Mouse (Mus musculus) hindbrain, embryonic 10.5 days (tissue): ENCODE data around the gene Hes2. TPM values are rescaled to one million over a fixed set of nuclear protein-coding genes. Genes with fewer than 3 reads are reported as not detected.
A peak's percentile ranks its signal among the peaks of the same experiment; 100 is the strongest.

Experiments used
- DNase-seq: peaks from one replicate; pipeline ENCODE4 v3.0.0-alpha.2; 2017; ENCODE audit warnings: low spot score
- H3K27ac ChIP-seq: fragments of 300-500 bp; sonication (generic); 2 replicates; pipeline ENCODE4 v1.5.1; 2016; ENCODE audit warnings: mild to moderate bottlenecking, moderate library complexity
- H3K27me3 ChIP-seq: fragments of 300-500 bp; sonication (generic); 2 replicates; pipeline ENCODE4 v1.6.1; 2016; ENCODE audit warnings: mild to moderate bottlenecking; ENCODE audit not compliant: poor library complexity, insufficient read depth, severe bottlenecking
- H3K36me3 ChIP-seq: fragments of 300-500 bp; sonication (generic); 2 replicates; pipeline ENCODE4 v1.6.1; 2016; ENCODE audit warnings: mild to moderate bottlenecking, moderate library complexity
- H3K4me1 ChIP-seq: fragments of 300-500 bp; sonication (generic); replicated peaks from 2 replicates; pipeline ENCODE4 v1.6.1; 2016; ENCODE audit warnings: mild to moderate bottlenecking
- H3K4me3 ChIP-seq: fragments of 300-500 bp; sonication (generic); 2 replicates; pipeline ENCODE4 v1.5.1; 2016; ENCODE audit warnings: mild to moderate bottlenecking, moderate library complexity
- H3K9me3 ChIP-seq: fragments of 300-500 bp; sonication (generic); 2 replicates; pipeline ENCODE4 v1.6.1; 2016; ENCODE audit warnings: mild to moderate bottlenecking, moderate library complexity
- WGBS: fragments of 180-500 bp; shearing (Covaris S2); methylation state at CpG from one replicate; pipeline ENCODE4 v1.1.7; 2016; 5-methylcytosine and 5-hydroxymethylcytosine counted together
- polyA plus RNA-seq: library from polyadenylated mRNA; unstranded; fragments of >200 nt; fragmentation: Nextera tagmentation; extraction: Ambion mirVana; gene quantifications from 2 replicates; pipeline ENCODE4 v1.2.1, GENCODE M21; 2016

The Hes2 gene
- 4.2 and 4.7 TPM in 2 replicates for polyA plus RNA-seq

- DNase-seq, result no peak
- H3K27me3 ChIP-seq, result peaks cover 92% of the 10 kb centered on the region
- H3K4me3 ChIP-seq, result peak within 1 kb of the TSS; percentile 36
- H3K4me1 ChIP-seq, result peaks cover 30% of the 10 kb centered on the region
- no peaks in the 10 kb centered on the region for H3K36me3 ChIP-seq
- WGBS, result 4% methylated on average over 35 of the region's 35 CpGs
- no peaks in the 10 kb centered on the region for H3K9me3 ChIP-seq
- no peak within 1 kb of the TSS for H3K27ac ChIP-seq
These were observed at the start of gene Hes2 for GRCm38 (mm10) chr4:152158585-152159284. Gene Hes2, plus strand, starts transcription at chr4:152158867.

GRCm38 (mm10) chr4:152109509-152109908 is 49.2 kb upstream of the Hes2 start:
- Histone ChIP-seq H3K9me3 (no peaks in the 10 kb centered on the region), H3K27ac (no peak overlapping the region), H3K36me3 (peaks cover 77% of the 10 kb centered on the region), H3K27me3 (peaks cover 60% of the 10 kb centered on the region), H3K4me1 (peaks cover 29% of the 10 kb centered on the region), H3K4me3 (no peak overlapping the region)
- DNase-seq, result no peak
- 86% methylated on average over 3 of the region's 3 CpGs for WGBS

- Histone ChIP-seq H3K9me3 (no peaks in the 10 kb centered on the region), H3K4me3 (no peak overlapping the region), H3K4me1 (peaks cover 35% of the 10 kb centered on the region), H3K27me3 (peaks cover 71% of the 10 kb centered on the region), H3K36me3 (peaks cover 82% of the 10 kb centered on the region), H3K27ac (no peak overlapping the region)
- WGBS, result 81% methylated on average over 4 of the region's 4 CpGs
- no peak for DNase-seq
These were observed 48.0 kb upstream of the Hes2 start for GRCm38 (mm10) chr4:152110689-152111088.

GRCm38 (mm10) chr4:152112329-152112728 is 46.3 kb upstream of the Hes2 start:
- peaks cover 40% of the 10 kb centered on the region for H3K4me1 ChIP-seq
- DNase-seq, result no peak
- H3K36me3 ChIP-seq, result peaks cover 70% of the 10 kb centered on the region
- 77% methylated on average over 9 of the region's 9 CpGs for WGBS
- no peak overlapping the region for H3K4me3 ChIP-seq
- peaks cover 72% of the 10 kb centered on the region for H3K27me3 ChIP-seq
- no peaks in the 10 kb centered on the region for H3K9me3 ChIP-seq
- H3K27ac ChIP-seq, result no peak overlapping the region

DNA sequence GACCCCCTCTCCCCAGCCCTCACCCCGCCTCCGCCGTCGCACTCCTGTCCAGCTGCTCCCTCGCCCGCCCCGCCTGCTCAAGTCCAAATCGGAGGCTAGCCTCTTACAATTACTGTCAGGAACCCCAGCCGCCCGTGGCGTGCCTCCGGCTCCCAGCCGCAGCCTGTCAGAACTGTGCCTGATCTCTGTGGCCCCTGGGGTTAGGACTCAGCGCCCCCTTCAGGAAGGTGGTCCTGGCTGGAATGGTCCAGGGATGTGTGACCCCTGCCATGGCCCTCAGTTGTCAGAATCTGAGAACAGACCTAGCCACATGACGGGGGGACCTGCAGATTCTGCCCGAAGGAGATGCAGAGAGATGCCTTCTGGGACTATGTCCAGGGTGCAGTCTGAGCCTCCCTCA is 44.6 kb upstream of the Hes2 start:
- DNase-seq, result no peak
- Histone ChIP-seq H3K27me3 (peaks cover 74% of the 10 kb centered on the region), H3K4me1 (peaks cover 23% of the 10 kb centered on the region), H3K27ac (no peak overlapping the region), H3K4me3 (no peak overlapping the region), H3K36me3 (peaks cover 58% of the 10 kb centered on the region), H3K9me3 (no peaks in the 10 kb centered on the region)
- WGBS, result 50% methylated on average over 16 of the region's 16 CpGs

DNA sequence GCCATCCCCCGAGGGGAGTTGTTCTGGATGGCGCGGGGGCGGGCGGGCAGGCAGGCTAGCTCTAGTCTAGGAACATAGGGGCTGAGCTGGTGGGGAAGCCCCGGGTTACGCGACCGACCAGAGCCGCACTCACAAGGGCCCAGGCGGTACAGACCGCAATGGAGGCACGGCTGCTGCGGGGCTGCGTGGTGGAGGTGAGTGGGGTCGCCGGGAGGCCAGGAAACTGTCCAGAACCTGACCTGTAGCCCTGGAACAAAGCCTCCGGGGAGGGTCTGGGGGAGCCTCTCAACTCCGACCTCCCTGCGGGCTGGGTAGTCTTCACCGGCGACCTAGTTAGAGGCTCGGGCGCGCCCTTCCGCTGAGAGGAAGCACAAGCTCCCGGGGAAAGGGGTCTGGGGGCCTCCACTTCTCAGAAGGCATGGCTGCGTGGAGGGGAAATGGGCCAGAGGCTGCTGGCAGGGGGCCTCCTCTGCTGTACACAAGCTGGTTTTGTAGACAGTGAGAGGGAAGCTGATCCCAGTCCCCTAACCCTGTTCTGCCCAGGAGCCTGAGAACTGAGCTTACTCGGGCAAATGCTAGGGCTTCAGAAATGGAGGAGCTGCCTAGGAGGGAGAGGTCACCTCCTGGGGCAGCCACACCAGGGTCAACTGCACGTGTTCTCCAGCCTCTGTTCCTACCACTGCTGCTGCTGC is 42.6 kb upstream of the Hes2 start, which contains the start of gene Tnfrsf25:
TSS of gene Tnfrsf25 (plus strand) at position 14 of the 692 bp plus-strand sequence.
- peaks cover 42% of the 10 kb centered on the region for H3K4me1 ChIP-seq
- H3K4me3 ChIP-seq, result peak within 1 kb of the TSS; percentile 39
- H3K27me3 ChIP-seq, result peaks cover 87% of the 10 kb centered on the region
- WGBS, result 2% methylated on average over 30 of the region's 30 CpGs
- peaks cover 40% of the 10 kb centered on the region for H3K36me3 ChIP-seq
- H3K9me3 ChIP-seq, result no peaks in the 10 kb centered on the region
- peak within 1 kb of the TSS; percentile 46 for H3K27ac ChIP-seq
- no peak for DNase-seq

DNA sequence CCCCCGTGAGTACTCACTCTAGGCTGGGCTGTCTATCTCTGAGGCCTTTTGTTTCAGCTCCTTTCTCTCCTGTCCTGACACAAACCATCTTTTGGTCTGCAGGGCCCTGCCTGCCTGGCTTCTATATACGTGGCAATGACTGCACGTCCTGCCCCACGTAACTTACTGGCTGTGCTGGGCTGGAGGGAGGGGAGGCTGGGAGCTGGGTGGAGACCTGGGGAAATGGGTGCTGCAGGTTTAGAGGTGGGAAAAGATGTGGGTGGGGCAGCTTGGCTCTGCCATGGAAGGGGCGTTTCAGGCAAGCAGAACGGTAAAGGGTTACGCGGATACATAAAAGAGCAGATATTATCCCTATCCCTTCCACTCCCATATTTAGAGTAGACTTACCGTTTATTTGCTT is 41.1 kb upstream of the Hes2 start:
- DNase-seq, result no peak
- Histone ChIP-seq H3K27ac (0 out of 2 replicates have a peak overlapping the region, but pooled peaks have one; percentile 2), H3K9me3 (no peaks in the 10 kb centered on the region), H3K27me3 (peaks cover 96% of the 10 kb centered on the region), H3K36me3 (peaks cover 28% of the 10 kb centered on the region), H3K4me3 (no peak overlapping the region), H3K4me1 (peaks cover 46% of the 10 kb centered on the region)
- 70% methylated on average over 9 of the region's 9 CpGs for WGBS

DNA sequence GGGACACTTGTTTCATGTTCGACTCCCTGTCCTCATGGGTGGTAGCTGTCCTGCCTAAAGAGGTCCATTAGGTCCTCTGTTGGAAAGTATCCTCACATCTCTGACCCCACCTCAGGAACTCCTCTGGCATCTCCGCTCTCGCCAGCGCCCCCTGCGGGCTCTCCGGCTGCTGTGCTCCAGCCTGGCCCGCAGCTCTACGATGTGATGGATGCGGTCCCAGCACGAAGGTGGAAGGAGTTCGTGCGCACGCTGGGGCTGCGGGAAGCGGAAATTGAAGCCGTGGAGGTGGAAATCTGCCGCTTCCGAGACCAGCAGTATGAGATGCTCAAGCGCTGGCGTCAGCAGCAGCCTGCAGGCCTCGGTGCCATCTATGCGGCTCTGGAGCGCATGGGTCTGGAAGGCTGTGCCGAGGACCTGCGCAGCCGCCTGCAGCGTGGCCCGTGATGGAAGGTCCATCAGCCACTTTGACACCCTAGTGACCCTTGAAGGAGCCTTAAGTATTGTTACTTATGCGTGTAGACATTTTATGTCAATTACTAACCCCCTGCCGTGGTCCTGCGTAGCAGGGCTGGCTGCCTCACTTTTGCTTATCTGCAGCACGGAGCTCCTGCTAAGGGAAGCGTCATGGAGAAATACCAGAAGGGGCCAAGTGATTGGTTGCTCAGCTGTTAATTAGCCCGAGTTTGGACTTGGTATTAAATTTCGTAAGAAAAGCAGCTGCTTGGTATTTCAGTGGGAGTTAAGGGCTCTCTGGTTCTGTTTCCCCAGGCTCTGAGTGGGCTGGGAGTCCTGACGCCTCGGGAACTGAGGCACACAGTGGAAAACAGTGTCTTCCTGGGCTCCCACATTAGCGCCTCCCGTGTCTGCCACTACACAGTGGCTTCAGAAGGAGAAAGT is 39.0 kb upstream of the Hes2 start:
- Histone ChIP-seq H3K27me3 (peaks cover 100% of the 10 kb centered on the region), H3K9me3 (no peaks in the 10 kb centered on the region), H3K4me1 (peaks cover 44% of the 10 kb centered on the region), H3K4me3 (peak overlapping the region; percentile 39), H3K36me3 (peaks cover 7% of the 10 kb centered on the region; the same call in 1 of the 2 replicates), H3K27ac (no peak overlapping the region)
- peak; percentile 75 for DNase-seq
- 3% methylated on average over 39 of the region's 39 CpGs for WGBS

GRCm38 (mm10) chr4:152120311-152121182 is 38.1 kb upstream of the Hes2 start:
- H3K9me3 ChIP-seq, result no peaks in the 10 kb centered on the region
- H3K4me1 ChIP-seq, result peaks cover 47% of the 10 kb centered on the region
- no peak overlapping the region for H3K27ac ChIP-seq
- WGBS, result 1% methylated on average over 31 of the region's 31 CpGs
- no peaks in the 10 kb centered on the region for H3K36me3 ChIP-seq
- peaks cover 100% of the 10 kb centered on the region for H3K27me3 ChIP-seq
- DNase-seq, result no peak
- H3K4me3 ChIP-seq, result peak overlapping the region; percentile 39

DNA sequence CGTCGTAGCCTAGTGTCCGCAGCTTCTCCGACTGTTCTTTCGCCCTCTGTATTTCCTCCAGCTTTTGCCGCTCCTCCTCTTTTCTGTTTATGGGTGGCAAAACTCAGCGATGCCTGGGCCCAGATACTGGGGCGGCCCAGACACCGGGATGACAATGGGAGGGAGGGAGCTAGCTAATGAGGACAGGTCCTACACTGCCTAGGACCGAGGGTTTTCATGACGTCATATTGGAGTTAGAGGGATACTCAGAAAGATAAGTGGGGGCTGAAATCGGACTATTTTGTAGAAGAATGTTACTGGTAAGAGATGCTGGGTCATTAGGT is 37.5 kb upstream of the Hes2 start:
- Histone ChIP-seq H3K27ac (no peak overlapping the region), H3K9me3 (no peaks in the 10 kb centered on the region), H3K27me3 (peaks cover 100% of the 10 kb centered on the region), H3K36me3 (no peaks in the 10 kb centered on the region), H3K4me3 (peak overlapping the region; percentile 39), H3K4me1 (peaks cover 47% of the 10 kb centered on the region)
- WGBS, result 2% methylated on average over 12 of the region's 12 CpGs
- no peak for DNase-seq

DNA sequence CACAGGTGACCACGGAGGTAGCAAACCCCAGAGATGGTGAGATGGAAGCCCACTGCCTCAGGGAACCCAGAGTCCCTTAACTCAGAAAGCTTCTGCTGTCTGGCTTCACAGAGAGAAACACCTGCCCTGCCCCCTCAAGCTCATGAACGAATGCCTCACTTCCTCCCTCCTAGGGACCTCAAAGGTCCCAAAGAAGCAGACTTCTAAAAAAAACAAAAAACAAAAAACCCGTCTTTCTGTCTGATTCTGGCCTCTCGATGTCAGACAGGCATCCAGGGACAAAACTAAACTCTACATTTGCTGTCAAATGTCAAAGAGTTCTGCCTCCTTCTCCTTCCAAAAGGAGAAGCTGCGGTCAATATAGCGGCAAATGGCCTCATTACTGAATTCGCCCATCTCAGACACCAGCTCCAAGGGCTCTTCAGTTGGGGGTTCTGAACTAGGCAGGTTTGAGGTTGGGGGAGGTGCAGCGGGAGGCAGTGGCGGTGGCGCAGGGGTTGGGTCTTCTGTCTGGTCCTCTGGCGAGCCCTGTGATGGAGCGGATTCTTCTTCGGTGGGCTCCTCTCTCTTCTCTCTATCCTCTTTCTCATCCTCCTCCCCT is 34.2 kb upstream of the Hes2 start:
- H3K4me1 ChIP-seq, result peaks cover 65% of the 10 kb centered on the region
- no peak for DNase-seq
- no peak overlapping the region for H3K27ac ChIP-seq
- 8% methylated on average over 13 of the region's 13 CpGs for WGBS
- H3K36me3 ChIP-seq, result no peaks in the 10 kb centered on the region
- peaks cover 100% of the 10 kb centered on the region for H3K27me3 ChIP-seq
- H3K4me3 ChIP-seq, result no peak overlapping the region
- no peaks in the 10 kb centered on the region for H3K9me3 ChIP-seq
